Mouse (Mus musculus) Patski (cell line): ENCODE measurements at regions not wholly inside any gene's neighbourhood (a gene's known extent, or its start where the extent isn't known, plus 50 kb on each side); places are given as distances from the start of the nearest gene placed in this dataset.

Experiments used
- ATAC-seq: fragments of 100-300 bp; one replicate; pipeline ENCODE4 v1.8.0; 2021
- CTCF ChIA-PET: fragments of 350-600 bp; sonication (Branson Sonifier 250); formaldehyde crosslinking; loops from one replicate; lab custom pipeline; 2022; ENCODE audit warnings: inconsistent platforms; lab: Charles Lee
- POLR2A ChIA-PET: fragments of 350-600 bp; sonication (Branson Sonifier 250); formaldehyde crosslinking; loops from one replicate; lab custom pipeline; 2022; ENCODE audit warnings: antibody characterized with exemption, inconsistent platforms; lab: Charles Lee
- DNase-seq: peaks from one replicate; pipeline ENCODE4 v3.0.0-alpha.2; 2011; ENCODE audit warnings: low read depth, low spot score
- H3K27me3 ChIP-seq: fragments of 371-371 bp; one replicate; pipeline ENCODE4 v1.5.1; 2021
- CTCF ChIP-seq: fragments of 100-300 bp; IDR thresholded peaks from one replicate; pipeline ENCODE4 v1.5.1; 2021
- in situ Hi-C: fragments of 300-500 bp; cut with MboI; formaldehyde crosslinking; loops from 3 replicates; pipeline ENCODE4 v1.11.1; 2018; ENCODE audit warnings: low pct_unique_long_range_greater_than_20kb, mixed read lengths

DNA sequence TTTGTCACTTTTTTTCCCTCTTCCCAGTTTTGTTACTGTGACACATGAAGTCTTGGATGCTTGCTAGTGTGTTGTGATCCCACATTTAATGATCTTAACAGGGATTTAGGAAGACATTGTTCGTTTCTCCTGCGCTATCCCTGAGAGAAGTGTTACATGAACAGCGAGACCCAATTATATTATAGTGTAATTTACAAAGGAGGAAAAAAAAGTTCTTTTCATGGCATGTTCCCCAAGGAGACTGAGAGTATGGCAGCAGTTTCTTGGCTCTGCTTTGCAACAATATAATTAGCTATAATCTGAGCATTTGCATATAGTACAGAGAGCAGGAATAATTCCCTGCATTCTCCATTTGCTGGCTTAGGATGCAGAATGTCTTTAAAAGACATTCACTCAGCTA lies 168.6 kb downstream of the Insc start:
- in situ Hi-C loops: no loop called here
- H3K27me3 ChIP-seq: peaks cover 26% of the 10 kb centered on the region
- CTCF ChIA-PET: no interaction called here
- DNase-seq (no peak), ATAC-seq (no peak)
- POLR2A ChIA-PET: no interaction called here
- no peak for TF ChIP-seq CTCF

DNA sequence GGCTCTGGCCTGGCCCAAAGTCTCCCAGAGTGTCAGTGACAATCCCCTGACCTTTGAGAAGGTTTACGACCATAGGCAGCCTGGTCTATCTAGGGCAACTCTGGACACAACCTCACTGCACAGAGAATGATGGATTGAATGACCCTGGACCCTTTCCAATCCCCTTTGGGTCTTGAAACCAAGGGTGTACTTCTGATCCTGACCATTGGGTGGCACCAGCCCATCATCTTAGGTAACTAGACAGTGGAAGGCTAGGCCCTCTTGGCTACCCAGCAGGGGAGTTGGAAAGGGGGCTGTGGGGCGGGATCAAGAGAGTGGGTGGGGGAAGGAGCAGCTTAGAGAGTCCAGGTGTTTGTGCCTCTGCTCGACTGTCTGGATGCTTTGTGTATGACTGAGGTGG lies 178.7 kb downstream of the Insc start:
- ATAC-seq (no peak), DNase-seq (no peak)
- peaks cover 4% of the 10 kb centered on the region for H3K27me3 ChIP-seq
- peak; percentile 69 for TF ChIP-seq CTCF
- ChIA-PET CTCF (no interaction called here), POLR2A (no interaction called here)
- in situ Hi-C loops: loop anchor here (5.0 kb wide), 1 partner anchor 1115 kb away; the partner anchor contains the start of genes 1110004F10Rik and Sox6

DNA sequence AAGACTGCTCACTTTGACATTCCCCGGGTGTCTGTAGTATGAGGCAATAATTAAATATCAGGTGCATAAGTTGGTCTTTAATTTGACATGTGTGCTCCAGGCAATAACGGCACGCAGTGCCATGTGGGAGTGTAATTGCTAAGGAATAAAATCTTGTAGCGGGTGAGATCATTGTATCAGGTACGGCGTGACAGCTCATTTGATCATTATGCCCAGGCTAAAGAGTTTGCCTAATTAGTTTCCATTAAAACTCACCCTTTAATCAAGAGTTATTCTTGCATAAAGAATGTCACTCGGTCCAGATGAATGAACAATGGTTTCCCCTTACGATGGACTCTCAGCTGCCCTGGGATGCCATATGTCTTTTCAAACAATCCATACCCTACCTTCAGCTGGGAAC lies 190.4 kb downstream of the Insc start:
- CTCF ChIA-PET: interaction anchor here (1.4 kb wide), 1 partner anchor 13 kb away, joined by 3 read pairs; no protein-coding TSS in a partner anchor
- in situ Hi-C loops: no loop called here
- ATAC-seq (no peak), DNase-seq (no peak)
- no peak for TF ChIP-seq CTCF
- POLR2A ChIA-PET: no interaction called here
- peaks cover 9% of the 10 kb centered on the region for H3K27me3 ChIP-seq

DNA sequence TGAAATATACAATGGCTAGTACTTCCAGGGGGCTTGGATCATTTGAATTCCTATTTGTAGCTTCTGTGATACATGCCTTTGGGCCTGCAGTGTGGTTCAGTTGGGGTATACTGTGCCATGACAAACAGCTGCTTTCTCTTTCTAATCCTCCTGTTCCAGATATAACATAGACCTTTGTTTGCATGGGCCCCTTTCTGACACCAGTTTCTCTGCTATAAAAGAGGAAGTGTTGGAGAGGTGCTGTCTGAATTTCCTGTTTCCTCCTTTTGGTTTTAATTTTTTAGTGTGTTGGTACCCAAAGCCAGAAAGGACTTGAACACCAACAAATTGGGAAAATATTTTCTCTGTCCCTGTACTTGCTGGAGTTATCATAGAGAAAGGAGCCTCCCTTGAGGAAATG lies 207.3 kb downstream of the Insc start:
- ChIA-PET POLR2A (no interaction called here), CTCF (no interaction called here)
- ATAC-seq: no peak
- in situ Hi-C loops: no loop called here
- TF ChIP-seq CTCF: no peak
- peaks cover 3% of the 10 kb centered on the region for H3K27me3 ChIP-seq
- DNase-seq: no peak

DNA sequence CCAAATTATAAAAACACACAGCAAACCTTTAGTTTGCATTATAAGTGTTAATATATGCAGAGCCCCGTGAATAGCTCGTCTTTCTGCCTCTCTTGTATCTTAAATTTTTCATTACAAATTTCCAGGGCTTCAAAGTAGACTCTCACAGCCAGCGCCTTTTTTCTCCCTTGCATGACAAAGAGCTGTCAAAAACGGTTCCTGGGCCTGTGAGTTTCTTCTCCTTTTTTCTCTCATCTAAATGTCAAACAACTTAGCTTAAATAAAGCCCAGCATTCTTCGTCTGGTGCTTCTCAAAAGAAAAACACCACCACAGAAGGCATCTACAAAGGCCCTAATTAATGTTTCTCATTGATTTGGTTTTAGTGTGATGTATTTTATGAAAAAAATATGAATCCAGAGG lies 219.7 kb downstream of the Insc start:
- TF ChIP-seq CTCF: no peak
- DNase-seq: no peak
- H3K27me3 ChIP-seq: no peaks in the 10 kb centered on the region
- ATAC-seq: no peak
- CTCF ChIA-PET: no interaction called here
- POLR2A ChIA-PET: no interaction called here
- in situ Hi-C loops: no loop called here

DNA sequence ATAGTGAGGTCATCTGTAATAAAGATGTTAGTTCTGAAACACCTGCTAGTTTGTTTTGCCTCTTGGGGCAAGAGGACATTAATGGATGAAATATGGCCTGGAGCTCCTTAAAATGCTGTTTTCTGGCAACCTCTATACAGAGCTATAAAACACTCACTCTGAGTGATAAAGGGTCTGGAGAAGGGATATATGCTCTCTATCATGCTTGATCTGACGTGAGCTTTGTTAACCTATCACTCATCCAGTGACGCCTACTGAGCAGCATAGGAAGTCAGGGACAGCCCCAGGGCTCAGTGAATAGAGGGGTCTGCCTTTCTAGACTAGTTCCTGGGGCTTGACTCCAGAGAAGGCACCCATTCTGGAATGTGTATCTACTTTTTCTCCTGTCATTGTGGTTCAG lies 222.4 kb downstream of the Insc start:
- CTCF ChIA-PET: no interaction called here
- POLR2A ChIA-PET: no interaction called here
- ATAC-seq: no peak
- peaks cover 4% of the 10 kb centered on the region for H3K27me3 ChIP-seq
- no peak for DNase-seq
- TF ChIP-seq CTCF: no peak
- in situ Hi-C loops: no loop called here

DNA sequence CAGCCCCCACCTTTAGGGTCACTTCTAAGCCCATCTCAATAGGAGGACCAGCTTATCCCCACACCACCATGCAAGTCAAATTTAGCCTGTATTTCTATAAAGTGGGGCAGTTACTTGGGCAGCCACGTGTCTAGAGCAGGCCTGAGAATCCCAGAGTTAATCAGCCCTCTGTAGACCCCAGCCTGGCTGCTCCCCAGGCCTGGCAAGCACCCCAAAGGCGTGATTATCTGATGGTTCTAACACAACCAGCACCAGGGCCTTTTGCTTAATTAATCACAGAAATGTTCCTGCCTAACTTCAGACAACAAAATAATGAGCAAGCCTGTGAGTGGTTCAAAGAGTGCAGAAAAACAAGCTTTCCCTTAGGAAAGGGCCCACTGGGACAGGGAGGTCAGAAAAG lies 243.0 kb downstream of the Insc start:
- TF ChIP-seq CTCF: no peak
- in situ Hi-C loops: no loop called here
- ChIA-PET POLR2A (no interaction called here), CTCF (interaction anchor here (1.2 kb wide), 1 partner anchor 31 kb away, joined by 4 read pairs; no protein-coding TSS in a partner anchor)
- ATAC-seq (no peak), DNase-seq (no peak)
- H3K27me3 ChIP-seq: no peaks in the 10 kb centered on the region

DNA sequence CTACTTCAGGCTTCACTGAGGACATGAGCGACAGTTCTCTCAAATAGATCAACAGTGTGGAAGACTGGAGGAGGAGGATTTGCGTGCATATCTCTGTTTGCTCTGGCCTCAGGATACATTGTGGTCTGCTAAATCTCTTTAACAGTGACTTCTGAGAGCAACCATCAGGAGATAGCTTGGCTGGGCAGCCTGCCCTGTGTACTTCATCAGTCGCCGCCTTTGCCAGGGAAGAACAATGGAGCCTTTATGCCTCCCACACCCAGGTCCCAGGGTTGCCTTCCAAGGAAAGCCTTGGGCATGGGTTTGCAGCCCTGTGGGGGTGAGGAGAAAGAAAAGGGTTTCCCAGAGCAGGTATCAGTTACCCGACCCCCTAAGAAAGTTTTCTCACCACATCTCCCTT lies 247.8 kb downstream of the Insc start:
- ATAC-seq (no peak), DNase-seq (no peak)
- H3K27me3 ChIP-seq: no peaks in the 10 kb centered on the region
- POLR2A ChIA-PET: no interaction called here
- CTCF ChIA-PET: no interaction called here
- TF ChIP-seq CTCF: no peak
- in situ Hi-C loops: no loop called here

DNA sequence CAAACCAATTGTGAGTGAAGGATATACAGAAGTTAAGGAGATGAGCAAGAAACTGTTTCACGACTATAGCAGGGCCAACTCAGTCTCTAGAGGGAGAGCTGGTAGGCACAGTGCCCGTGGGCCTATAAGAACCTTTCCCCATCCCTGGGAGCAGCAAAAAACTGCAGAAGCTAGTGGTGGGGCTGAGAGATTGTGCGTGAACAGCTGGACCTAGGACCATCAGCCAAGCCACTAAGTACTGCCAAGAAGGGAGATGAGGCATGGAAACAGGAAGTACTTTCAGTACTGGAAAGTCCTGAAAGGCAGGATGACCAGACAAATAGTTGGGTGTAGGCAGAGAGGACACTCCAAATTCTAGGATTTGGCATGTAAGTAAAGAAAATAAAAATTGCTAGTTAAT lies 248.9 kb downstream of the Insc start:
- POLR2A ChIA-PET: no interaction called here
- ATAC-seq (no peak), DNase-seq (no peak)
- in situ Hi-C loops: no loop called here
- no peak for TF ChIP-seq CTCF
- no peaks in the 10 kb centered on the region for H3K27me3 ChIP-seq
- CTCF ChIA-PET: no interaction called here

DNA sequence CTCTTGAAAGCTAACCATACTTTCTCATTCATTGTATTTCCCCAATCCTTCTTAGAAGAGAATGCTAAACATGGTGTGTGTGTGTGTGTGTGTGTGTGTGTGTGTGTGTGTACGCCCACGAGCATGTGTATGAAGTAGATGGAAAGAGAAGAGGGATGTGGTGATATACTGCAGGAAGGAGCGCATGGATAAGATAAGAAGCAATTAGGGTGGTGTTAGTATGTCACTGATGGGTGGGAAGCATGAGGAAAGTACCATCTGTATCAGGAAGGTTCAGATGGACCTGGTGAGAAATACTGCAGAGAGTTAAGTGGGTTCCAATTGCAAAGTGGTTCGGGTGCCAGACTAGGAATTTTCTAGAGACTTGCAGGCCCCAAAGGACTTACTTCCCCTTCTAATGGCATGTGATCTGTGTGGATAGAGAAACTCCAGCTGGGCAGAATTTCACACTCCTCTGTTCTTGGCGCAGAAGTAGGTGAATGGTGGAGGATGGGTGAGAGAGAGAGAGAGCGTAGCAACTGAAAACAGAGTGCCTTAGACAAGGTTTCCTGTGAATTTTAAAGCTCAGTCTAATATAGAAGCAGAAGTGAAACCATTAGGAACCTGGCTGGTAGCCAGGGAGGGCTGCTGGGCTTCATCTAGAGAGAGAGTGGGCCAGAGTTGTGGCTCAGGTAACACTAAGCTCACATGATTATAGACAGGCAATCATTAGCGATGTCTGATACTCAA lies 257.5 kb downstream of the Insc start:
- DNase-seq: no peak
- peaks cover 5% of the 10 kb centered on the region for H3K27me3 ChIP-seq
- POLR2A ChIA-PET: no interaction called here
- no peak for TF ChIP-seq CTCF
- CTCF ChIA-PET: no interaction called here
- in situ Hi-C loops: no loop called here
- no peak for ATAC-seq

DNA sequence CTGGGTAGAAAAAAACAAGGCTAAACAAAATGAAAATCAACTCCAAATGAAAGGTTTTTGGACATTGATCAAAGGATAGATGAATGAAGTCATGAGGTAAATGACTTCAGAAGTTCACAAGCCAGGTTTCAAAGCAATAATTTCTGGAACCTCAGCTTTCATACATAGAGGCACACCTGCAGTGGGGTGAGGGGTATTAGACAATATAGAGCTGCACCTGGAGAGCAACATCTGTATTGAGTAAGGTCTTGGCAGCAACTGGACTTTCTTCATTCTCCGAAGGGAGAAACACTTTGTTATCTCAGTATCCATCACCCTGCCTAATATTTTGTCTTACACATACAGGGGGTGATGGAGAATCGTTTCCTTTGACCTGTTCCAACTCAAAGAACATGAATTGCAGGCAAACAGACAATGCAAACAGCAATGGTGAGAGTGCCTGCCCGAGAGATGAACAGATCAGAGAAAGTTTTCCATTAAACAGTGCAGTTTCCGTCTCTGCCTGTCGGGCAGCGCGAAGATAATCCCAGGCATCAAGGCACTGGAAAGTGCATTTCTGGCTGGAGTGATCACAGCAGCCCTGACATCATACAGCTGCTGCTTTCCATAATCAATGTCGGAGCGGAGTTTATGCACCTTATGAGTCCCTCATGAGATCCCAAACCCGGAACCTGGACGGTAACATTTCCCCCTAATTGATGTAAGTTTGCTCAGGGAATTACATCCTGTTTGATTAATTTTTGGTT lies 270.9 kb downstream of the Insc start:
- in situ Hi-C loops: no loop called here
- ChIA-PET CTCF (no interaction called here), POLR2A (no interaction called here)
- DNase-seq (no peak), ATAC-seq (no peak)
- TF ChIP-seq CTCF: no peak
- peaks cover 2% of the 10 kb centered on the region for H3K27me3 ChIP-seq
